Mouse (Mus musculus) liver, adult 2 months (tissue): ENCODE data around the gene Zbtb46.

Experiments used
- CTCF ChIP-seq: fragments of 200-500 bp; IDR thresholded peaks from 2 replicates; pipeline ENCODE4 v1.5.1; 2011; ENCODE audit warnings: low read depth, low read length, control low read depth
- POLR2A ChIP-seq: fragments of 200-500 bp; IDR thresholded peaks from 2 replicates; pipeline ENCODE4 v1.6.1; 2011; ENCODE audit warnings: low read length, control low read depth; ENCODE audit not compliant: insufficient read depth; ENCODE audit errors: extremely low read depth

DNA sequence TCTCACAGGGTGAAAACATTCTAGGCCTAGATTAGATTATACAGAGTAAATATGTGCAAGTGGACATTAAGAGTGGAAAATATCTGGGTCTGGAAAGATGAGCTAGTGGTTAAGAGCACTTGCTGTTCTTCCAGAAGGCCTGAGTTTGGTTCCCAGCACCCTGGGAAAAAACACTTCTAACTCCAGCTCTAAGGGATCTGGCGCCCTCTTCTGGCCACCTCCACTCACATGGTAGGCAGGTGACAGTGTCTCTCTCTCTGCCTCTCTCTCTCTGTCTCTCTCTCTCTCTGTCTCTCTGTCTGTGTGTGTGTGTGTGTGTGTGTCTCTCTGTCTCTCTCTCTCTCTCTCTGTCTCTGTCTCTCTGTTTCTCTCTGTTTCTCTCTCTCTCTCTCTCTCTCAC, 6.0 kb downstream of the Zbtb46 start:
- TF ChIP-seq CTCF: peak; percentile 13; the same call in 1 of the 2 replicates
- TF ChIP-seq POLR2A: no peak
